Mouse (Mus musculus) heart, postnatal 36 days (tissue): ENCODE measurements at regions not wholly inside any gene's neighbourhood (a gene's known extent, or its start where the extent isn't known, plus 50 kb on each side); places are given as distances from the start of the nearest gene placed in this dataset.

Experiments used
- DNase-seq, 2 experiments: peaks; one replicate each; pipeline ENCODE4 v3.0.0; 2021 to 2022
- intact Hi-C: fragments of 180-260 bp; cut with DNase I; formaldehyde crosslinking; loops from one replicate; pipeline ENCODE4 v1.15.1; 2025

GRCm38 (mm10) chr6:71012436-71012822 lies 56.1 kb downstream of the Foxi3 start:
- intact Hi-C loops, result no loop called here
- no peak for DNase-seq

GRCm38 (mm10) chr6:71012823-71013461 lies 56.6 kb downstream of the Foxi3 start:
- DNase-seq, result peak; percentile 18 to 33
- intact Hi-C loops, result no loop called here

GRCm38 (mm10) chr6:71016388-71016787 lies 60.1 kb downstream of the Foxi3 start:
- intact Hi-C loops, result no loop called here
- no peak for DNase-seq

DNA sequence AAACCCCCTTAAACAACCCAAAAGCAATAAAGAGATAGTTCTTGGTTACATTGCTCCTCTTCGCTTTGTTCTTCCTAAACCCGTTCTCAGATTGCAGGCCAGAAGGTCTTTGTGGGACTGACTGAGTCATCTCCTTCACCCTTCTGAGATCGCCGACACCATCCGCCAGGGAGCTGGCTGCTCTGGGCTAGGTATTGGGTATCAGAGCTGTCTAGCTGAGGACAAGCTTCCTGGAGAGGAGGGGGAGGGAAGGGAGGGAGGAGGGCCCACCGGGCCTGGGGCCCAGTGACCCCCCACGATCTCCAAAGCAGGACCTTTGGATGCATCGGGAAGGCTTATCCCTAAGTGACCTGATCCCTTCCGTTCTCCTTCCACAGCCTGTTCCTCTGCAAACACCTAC lies 65.0 kb downstream of the Foxi3 start:
- intact Hi-C loops, result no loop called here
- DNase-seq, result no peak

DNA sequence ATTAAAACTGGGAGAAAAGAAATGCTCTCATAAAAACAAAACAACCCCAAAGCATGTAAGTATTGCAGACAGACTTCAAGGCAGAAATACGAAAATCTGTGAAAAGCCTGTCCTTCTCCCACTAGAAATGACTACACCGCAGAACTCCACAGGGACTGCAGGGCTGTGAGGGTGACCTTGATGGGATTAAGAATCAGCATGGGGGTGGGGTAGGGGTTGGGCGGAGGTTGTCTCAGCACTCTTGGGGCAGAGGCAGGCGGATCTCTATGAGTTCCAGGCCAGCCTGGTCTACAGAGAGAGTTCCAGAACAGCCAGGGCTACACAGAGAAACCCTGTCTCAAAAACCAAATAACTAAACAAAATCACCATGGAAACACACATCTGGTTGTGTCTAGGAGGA lies 69.1 kb downstream of the Foxi3 start:
- intact Hi-C loops, result no loop called here
- no peak for DNase-seq

GRCm38 (mm10) chr6:71029663-71030062 lies 73.3 kb downstream of the Foxi3 start:
- no peak for DNase-seq
- intact Hi-C loops, result loop anchor here (1.0 kb wide), 1 partner anchor 96 kb away; no protein-coding TSS in a partner anchor

DNA sequence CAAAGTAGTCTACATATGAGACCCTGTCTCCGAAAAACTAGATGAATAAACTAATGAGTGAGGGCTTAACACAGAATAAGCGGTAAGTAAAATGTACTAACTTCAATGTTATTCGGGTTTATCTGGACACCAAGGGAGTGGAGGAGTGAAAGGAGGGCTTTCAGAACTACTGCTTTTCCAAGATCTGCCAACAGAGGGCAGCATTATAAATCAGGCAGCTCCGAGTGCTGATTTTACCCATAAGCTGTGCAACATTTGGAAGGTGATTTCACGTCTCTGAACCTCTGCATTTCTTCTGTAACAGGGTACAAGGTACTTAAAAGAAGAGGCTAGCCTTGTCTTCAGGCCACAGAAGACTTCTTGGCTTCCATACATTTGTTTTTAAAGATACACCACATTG lies 74.2 kb downstream of the Foxi3 start:
- peak; percentile 7 to 12 for DNase-seq
- intact Hi-C loops, result loop anchor here (1.0 kb wide), 1 partner anchor 95 kb away; no protein-coding TSS in a partner anchor

DNA sequence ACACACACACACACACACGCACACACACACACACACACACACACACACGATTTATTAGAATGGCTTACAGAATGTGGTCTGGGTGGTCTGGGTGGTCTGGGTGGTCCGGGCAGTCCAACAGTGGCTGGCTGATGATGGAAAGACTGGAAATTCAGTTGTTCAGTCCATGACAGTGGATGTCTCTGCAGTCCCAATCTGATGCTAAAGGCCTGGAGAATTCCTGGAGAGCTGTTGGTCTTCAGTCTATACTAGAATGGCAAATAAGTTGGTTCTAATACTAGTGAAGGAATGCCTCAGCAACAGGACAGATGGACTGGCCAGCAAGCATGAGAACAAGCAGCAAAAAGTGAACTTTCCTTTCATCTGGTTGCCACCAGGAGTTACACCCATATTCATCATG lies 87.9 kb downstream of the Foxi3 start:
- intact Hi-C loops, result no loop called here

DNA sequence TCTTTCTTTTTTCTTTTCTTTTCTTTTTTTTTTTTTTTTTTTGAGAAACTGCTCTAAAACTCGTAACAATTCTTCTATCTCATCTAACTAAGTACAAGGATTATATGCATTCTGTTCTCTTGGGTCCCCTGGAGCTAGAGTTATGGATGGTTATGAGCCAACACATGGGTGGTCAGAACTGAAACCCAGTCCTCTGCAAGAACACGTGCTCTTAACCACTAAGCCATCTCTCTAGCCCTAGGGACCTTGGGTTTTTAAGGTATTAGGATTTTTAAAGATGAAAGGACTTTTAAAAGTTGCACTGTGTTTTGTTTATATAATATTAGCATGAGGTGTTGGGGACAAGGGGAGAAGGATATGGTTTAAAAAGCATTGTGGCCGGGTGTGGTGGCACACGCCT lies 88.9 kb downstream of the Foxi3 start:
- intact Hi-C loops, result no loop called here

More for the DNA sequence above, 87.9 kb downstream of the Foxi3 start:
- no peak for DNase-seq

GRCm38 (mm10) chr6:71048199-71049094 lies 92.1 kb downstream of the Foxi3 start:
- DNase-seq, result peak; percentile 5 to 7
- intact Hi-C loops, result no loop called here

More for the DNA sequence above, 88.9 kb downstream of the Foxi3 start:
- DNase-seq, result no peak

GRCm38 (mm10) chr6:71050248-71050647 lies 93.9 kb downstream of the Foxi3 start:
- intact Hi-C loops, result no loop called here

GRCm38 (mm10) chr6:71050754-71051213 lies 93.5 kb downstream of the Thnsl2 start:
- intact Hi-C loops, result no loop called here
- DNase-seq, result no peak

More at GRCm38 (mm10) chr6:71050248-71050647, 93.9 kb downstream of the Foxi3 start:
- no peak for DNase-seq

- DNase-seq, result no peak
- intact Hi-C loops, result no loop called here
Observed at GRCm38 (mm10) chr6:71057209-71057858, 86.9 kb downstream of the Thnsl2 start.

GRCm38 (mm10) chr6:71060116-71060515 lies 84.1 kb downstream of the Thnsl2 start:
- intact Hi-C loops, result no loop called here
- DNase-seq, result no peak

DNA sequence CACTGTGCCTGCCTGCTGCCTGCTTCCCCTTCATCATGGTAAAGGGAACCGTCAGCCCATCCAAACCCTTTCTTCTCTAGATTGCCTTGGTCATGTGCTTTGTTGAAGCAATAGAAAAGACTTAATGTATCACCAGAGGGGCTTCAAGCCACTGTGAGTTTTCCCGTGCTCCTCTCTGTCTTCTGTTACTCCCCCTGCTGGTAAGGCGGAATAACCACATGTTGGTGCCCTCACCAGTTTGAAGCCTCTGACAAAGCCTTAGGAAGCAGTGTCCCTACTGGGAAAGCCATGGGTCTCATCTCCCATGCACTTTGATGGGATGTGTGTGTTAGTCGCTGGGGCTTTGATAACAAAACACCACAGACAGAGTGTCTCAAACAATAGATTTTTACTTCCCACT lies 81.3 kb downstream of the Thnsl2 start:
- intact Hi-C loops, result no loop called here
- DNase-seq, result no peak

DNA sequence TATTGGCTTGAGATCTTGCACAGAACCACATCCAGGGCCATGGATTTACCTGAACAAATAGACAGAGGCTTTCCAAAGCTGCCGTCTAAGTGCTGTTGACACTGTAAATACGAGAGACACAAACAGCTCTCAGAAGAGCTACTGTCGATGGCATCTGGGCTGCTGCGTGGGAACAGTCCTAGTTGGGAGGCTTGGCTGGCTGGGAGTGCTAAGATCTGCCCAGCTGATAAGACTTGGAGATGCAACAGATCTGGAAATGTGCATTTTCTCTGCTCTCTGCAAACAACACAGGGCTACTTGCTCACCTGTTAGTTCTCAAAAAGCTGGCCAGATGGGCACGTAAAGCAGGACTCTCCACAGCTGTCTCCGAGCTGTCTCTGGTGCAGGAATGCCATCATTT lies 78.8 kb downstream of the Thnsl2 start:
- no peak for DNase-seq
- intact Hi-C loops, result no loop called here

GRCm38 (mm10) chr6:71069229-71069628 lies 75.0 kb downstream of the Thnsl2 start:
- intact Hi-C loops, result no loop called here

DNA sequence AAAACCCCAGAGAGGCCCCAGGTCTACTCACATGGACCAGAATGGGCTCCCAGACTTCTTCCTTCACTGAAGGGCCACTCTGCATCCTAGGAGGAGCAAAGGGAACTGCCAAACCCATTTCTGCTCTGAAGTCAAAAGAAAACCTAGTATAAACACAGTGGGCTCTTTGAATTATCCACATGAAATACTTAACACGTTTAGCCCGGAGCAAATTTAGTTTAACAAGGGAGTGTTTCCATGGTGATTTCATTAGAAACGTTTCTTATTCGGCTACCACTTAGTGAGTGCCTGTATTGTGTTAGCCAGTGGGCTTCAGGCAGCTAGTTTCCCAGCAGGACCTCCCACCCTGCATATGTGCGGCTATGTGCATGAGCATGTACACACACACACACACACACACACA lies 69.4 kb downstream of the Thnsl2 start:
- intact Hi-C loops, result no loop called here
- DNase-seq, result no peak

More at GRCm38 (mm10) chr6:71069229-71069628, 75.0 kb downstream of the Thnsl2 start:
- no peak for DNase-seq
